Mouse (Mus musculus): ENCODE data around the gene Fbrsl1.

Gene Fbrsl1

GRCm38 (mm10) chr5:110448436-110449134, at the start of gene Fbrsl1:
Fbrsl1 (minus strand) TSS chr5:110448503.
- peak; percentile 92 for DNase-seq (ENCODE audit: low spot score)

GRCm38 (mm10) chr5:110498071-110498470, 49.8 kb upstream of the Fbrsl1 start:
- no peak for DNase-seq (ENCODE audit: low spot score)

GRCm38 (mm10) chr5:110497556-110497955, 49.3 kb upstream of the Fbrsl1 start:
- no peak for DNase-seq (ENCODE audit: low spot score)

- DNase-seq (ENCODE audit: low spot score): no peak
Observed at GRCm38 (mm10) chr5:110495051-110495450, 46.7 kb upstream of the Fbrsl1 start.

- no peak for DNase-seq (ENCODE audit: low spot score)
Observed at GRCm38 (mm10) chr5:110494396-110494795, 46.1 kb upstream of the Fbrsl1 start.

- DNase-seq (ENCODE audit: low spot score): peak; percentile 54
Observed at GRCm38 (mm10) chr5:110493785-110494184, 45.5 kb upstream of the Fbrsl1 start.

GRCm38 (mm10) chr5:110489639-110490038, 41.3 kb upstream of the Fbrsl1 start:
- no peak for DNase-seq (ENCODE audit: low spot score)

GRCm38 (mm10) chr5:110487943-110488342, 39.6 kb upstream of the Fbrsl1 start:
- DNase-seq (ENCODE audit: low spot score): no peak

GRCm38 (mm10) chr5:110486674-110487334, 38.5 kb upstream of the Fbrsl1 start:
- no peak for DNase-seq (ENCODE audit: low spot score)

GRCm38 (mm10) chr5:110484711-110485110, 36.4 kb upstream of the Fbrsl1 start:
- no peak for DNase-seq (ENCODE audit: low spot score)

GRCm38 (mm10) chr5:110479228-110479627, 30.9 kb upstream of the Fbrsl1 start:
- no peak for DNase-seq (ENCODE audit: low spot score)

- DNase-seq (ENCODE audit: low spot score): no peak
Observed at GRCm38 (mm10) chr5:110474156-110474555, 25.9 kb upstream of the Fbrsl1 start.

- DNase-seq (ENCODE audit: low spot score): no peak
Observed at GRCm38 (mm10) chr5:110472834-110473233, 24.5 kb upstream of the Fbrsl1 start.

GRCm38 (mm10) chr5:110471981-110472476, 23.7 kb upstream of the Fbrsl1 start:
- no peak for DNase-seq (ENCODE audit: low spot score)

GRCm38 (mm10) chr5:110471285-110471684, 23.0 kb upstream of the Fbrsl1 start:
- no peak for DNase-seq (ENCODE audit: low spot score)

GRCm38 (mm10) chr5:110469227-110469925, 21.1 kb upstream of the Fbrsl1 start:
- no peak for DNase-seq (ENCODE audit: low spot score)

- DNase-seq (ENCODE audit: low spot score): no peak
Observed at GRCm38 (mm10) chr5:110468296-110468695, 20.0 kb upstream of the Fbrsl1 start.

- DNase-seq (ENCODE audit: low spot score): no peak
Observed at GRCm38 (mm10) chr5:110467725-110468124, 19.4 kb upstream of the Fbrsl1 start.

- no peak for DNase-seq (ENCODE audit: low spot score)
Observed at GRCm38 (mm10) chr5:110466531-110467424, 18.5 kb upstream of the Fbrsl1 start.

GRCm38 (mm10) chr5:110462646-110463045, 14.3 kb upstream of the Fbrsl1 start:
- no peak for DNase-seq (ENCODE audit: low spot score)

GRCm38 (mm10) chr5:110458936-110459335, 10.6 kb upstream of the Fbrsl1 start:
- no peak for DNase-seq (ENCODE audit: low spot score)

GRCm38 (mm10) chr5:110455272-110455671, 7.0 kb upstream of the Fbrsl1 start:
- no peak for DNase-seq (ENCODE audit: low spot score)
